8 mouse cellular contexts compared by ENCODE assay signal in the genomic region with DNA sequence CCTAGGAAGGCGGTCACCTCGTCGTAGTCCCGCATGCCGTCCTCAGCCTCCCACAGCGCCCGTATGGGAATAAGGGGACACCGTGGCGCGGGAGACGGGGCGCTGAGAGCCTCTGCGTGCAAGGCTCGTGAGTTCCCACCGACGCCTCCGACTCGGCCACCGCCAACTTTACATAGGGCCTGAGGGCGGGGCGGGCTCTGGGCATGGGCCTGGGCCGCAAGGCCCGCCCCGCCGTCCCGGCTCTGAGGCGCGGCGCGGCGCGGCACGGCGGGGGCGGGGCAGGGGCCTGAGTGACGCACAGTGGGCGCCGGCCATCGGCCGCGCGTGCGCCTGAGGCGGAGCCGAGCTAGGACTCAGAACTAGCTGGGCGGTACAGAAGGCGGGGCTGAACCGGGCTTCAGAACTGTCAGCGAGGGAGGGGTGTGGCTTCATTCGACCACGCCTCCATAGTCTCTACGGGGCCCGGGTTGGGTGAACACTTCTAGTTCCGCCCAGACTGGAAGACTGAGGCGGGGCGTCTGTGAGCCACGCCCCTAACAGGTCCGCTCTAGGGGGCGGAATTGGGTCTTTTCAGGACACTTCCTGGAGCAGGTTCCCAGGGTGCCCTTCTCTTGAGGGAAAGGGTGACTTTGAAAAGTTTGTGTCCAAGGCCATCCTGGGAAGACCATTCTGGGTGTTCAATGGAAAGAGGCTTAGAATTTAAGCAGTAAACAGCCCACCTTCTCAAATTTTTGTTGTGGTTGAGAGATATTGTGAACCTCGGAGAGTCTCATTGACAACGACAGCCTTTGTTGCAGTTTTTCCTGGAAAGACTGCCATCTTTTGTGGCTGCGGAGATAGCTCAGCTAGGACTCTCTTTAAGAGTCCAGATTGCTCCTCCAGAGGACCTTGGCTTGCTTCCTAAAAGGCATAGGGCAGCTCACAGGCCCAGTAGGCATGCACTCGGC. TPM values are rescaled to one million over a fixed set of nuclear protein-coding genes. Genes with fewer than 3 reads are reported as not detected.
DNase-seq lines count a peak whose midpoint lies in the region; ATAC-seq and TF ChIP-seq lines count a peak whose summit lies in the region.

TSS of gene Slc22a5 (minus strand) at position 156 of the 947 bp plus-strand sequence.

- no peaks in the 10 kb centered on the region for H3K27me3 ChIP-seq in ES-Bruce4 (ENCODE audit: control insufficient read depth, insufficient read depth, low read length, poor library complexity, severe bottlenecking)
- no peaks in the 10 kb centered on the region for H3K27me3 ChIP-seq in forebrain, embryonic 13.5 days
- H3K27me3 ChIP-seq in liver, postnatal 0 days (ENCODE audit: insufficient read depth, low read length): no peaks in the 10 kb centered on the region
- H3K27me3 ChIP-seq in neural tube, embryonic 14.5 days (ENCODE audit: control insufficient read depth, insufficient read depth, low read length): no peaks in the 10 kb centered on the region

- H3K9ac ChIP-seq in ES-Bruce4 (ENCODE audit: low read depth, poor library complexity, severe bottlenecking): peak within 1 kb of the TSS; percentile 77
- H3K9ac ChIP-seq in forebrain, embryonic 13.5 days: peak within 1 kb of the TSS; percentile 69
- H3K9ac ChIP-seq in liver, postnatal 0 days (replicated peaks): peak within 1 kb of the TSS; percentile 71
- peak within 1 kb of the TSS; percentile 66 for H3K9ac ChIP-seq in neural tube, embryonic 14.5 days (replicated peaks; ENCODE audit: low read depth, low read length)

- no peak for TF ChIP-seq CTCF in ES-Bruce4 (IDR thresholded peaks at IDR 0.05; ENCODE audit: low read depth, low read length)
- peak; percentile 35 for TF ChIP-seq CTCF in liver, postnatal 0 days (IDR thresholded peaks at IDR 0.05; ENCODE audit: low read depth)

- H3K36me3 ChIP-seq in ES-Bruce4 (ENCODE audit: control insufficient read depth, insufficient read depth, low read length, poor library complexity, severe bottlenecking): no peaks in the 10 kb centered on the region
- no peaks in the 10 kb centered on the region for H3K36me3 ChIP-seq in forebrain, embryonic 13.5 days (ENCODE audit: poor library complexity, severe bottlenecking)
- H3K36me3 ChIP-seq in liver, postnatal 0 days (replicated peaks; ENCODE audit: insufficient read depth, low read length): no peaks in the 10 kb centered on the region
- H3K36me3 ChIP-seq in neural tube, embryonic 14.5 days (ENCODE audit: control insufficient read depth, insufficient read depth, low read length): no peaks in the 10 kb centered on the region

- H3K27ac ChIP-seq in ES-Bruce4 (ENCODE audit: insufficient read depth, low read length): peak within 1 kb of the TSS; percentile 85
- no peak within 1 kb of the TSS for H3K27ac ChIP-seq in forebrain, embryonic 13.5 days
- peak within 1 kb of the TSS; percentile 78 for H3K27ac ChIP-seq in liver, postnatal 0 days (ENCODE audit: low read depth)
- peak within 1 kb of the TSS; percentile 44; the same call in 1 of the 2 replicates for H3K27ac ChIP-seq in neural tube, embryonic 14.5 days (ENCODE audit: low read depth, low read length)

- no peaks in the 10 kb centered on the region for H3K4me1 ChIP-seq in ES-Bruce4 (ENCODE audit: control insufficient read depth, insufficient read depth, low read length)
- H3K4me1 ChIP-seq in forebrain, embryonic 13.5 days: peaks cover 13% of the 10 kb centered on the region
- H3K4me1 ChIP-seq in liver, postnatal 0 days (ENCODE audit: insufficient read depth): peaks cover 26% of the 10 kb centered on the region
- H3K4me1 ChIP-seq in neural tube, embryonic 14.5 days (ENCODE audit: control insufficient read depth, insufficient read depth, low read length): peaks cover 7% of the 10 kb centered on the region

- 3% methylated on average over 62 of the region's 63 CpGs for WGBS in forebrain, embryonic 13.5 days
- WGBS in large intestine, adult 2 months: under 1% methylated on average over 61 of the region's 63 CpGs
- WGBS in liver, postnatal 0 days (ENCODE audit: insufficient replicate concordance): 3% methylated on average over 56 of the region's 63 CpGs
- WGBS in neural tube, embryonic 14.5 days: 4% methylated on average over 61 of the region's 63 CpGs

- intact Hi-C loops in heart, postnatal 10 days (cut with DNase I): no loop called here

- no peak for TF ChIP-seq POLR2A in ES-Bruce4 (IDR thresholded peaks at IDR 0.05; ENCODE audit: insufficient read depth, low read length)

- H3K9me3 ChIP-seq in ES-Bruce4 (replicated peaks; ENCODE audit: control insufficient read depth, insufficient read depth, low read length, poor library complexity, severe bottlenecking): no peaks in the 10 kb centered on the region
- no peaks in the 10 kb centered on the region for H3K9me3 ChIP-seq in forebrain, embryonic 13.5 days (replicated peaks)
- H3K9me3 ChIP-seq in liver, postnatal 0 days (ENCODE audit: low read length): no peaks in the 10 kb centered on the region
- H3K9me3 ChIP-seq in neural tube, embryonic 14.5 days (ENCODE audit: control insufficient read depth, low read length): no peaks in the 10 kb centered on the region

- TF ChIP-seq EP300 in ES-Bruce4 (IDR thresholded peaks at IDR 0.05; ENCODE audit: insufficient read depth, low read depth, low read length): no peak
- no peak for TF ChIP-seq EP300 in liver, postnatal 0 days (IDR thresholded peaks at IDR 0.05; ENCODE audit: low read depth)

- peak; percentile 99 for DNase-seq in heart, postnatal 10 days
- peak; percentile 98 for DNase-seq in large intestine, adult 2 months (ENCODE audit: low read depth, low spot score)
- peak; percentile 100 for DNase-seq in liver, postnatal 0 days
- DNase-seq in testis, postnatal 10 days (ENCODE audit: low spot score): peak; percentile 100

- peak; percentile 95 for ATAC-seq in cerebellum, adult (ENCODE audit: insufficient number of reproducible peaks, low FRiP score, low TSS enrichment)
- peak; percentile 99 for ATAC-seq in forebrain, embryonic 13.5 days
- peak; percentile 98 for ATAC-seq in liver, postnatal 0 days
- peak; percentile 98 for ATAC-seq in neural tube, embryonic 14.5 days (ENCODE audit: low read depth)

- peak within 1 kb of the TSS; percentile 82 for H3K4me3 ChIP-seq in ES-Bruce4 (ENCODE audit: low read depth, low read length)
- peak within 1 kb of the TSS; percentile 54 for H3K4me3 ChIP-seq in forebrain, embryonic 13.5 days
- H3K4me3 ChIP-seq in liver, postnatal 0 days (ENCODE audit: low read depth, low read length): peak within 1 kb of the TSS; percentile 66
- H3K4me3 ChIP-seq in neural tube, embryonic 14.5 days (ENCODE audit: low read depth, low read length): peak within 1 kb of the TSS; percentile 57

- H3K4me2 ChIP-seq in forebrain, embryonic 13.5 days: peak within 1 kb of the TSS; percentile 85
- peak within 1 kb of the TSS; percentile 96 for H3K4me2 ChIP-seq in liver, postnatal 0 days (ENCODE audit: low read depth, low read length)
- H3K4me2 ChIP-seq in neural tube, embryonic 14.5 days (ENCODE audit: low read depth, low read length): peak within 1 kb of the TSS; percentile 81

RNA-seq across cellular contexts. Expression of gene Slc22a5, which starts in this region (rescaled TPM):
- 7.0 and 7.7 TPM in 2 replicates for polyA plus RNA-seq in ES-Bruce4 (2011; ENCODE audit: insufficient read depth, insufficient read length, low read depth, missing spikeins)
- 6.9 and 8.7 TPM in 2 replicates for polyA plus RNA-seq in forebrain, embryonic 13.5 days (2015; fragmentation: Nextera tagmentation; extraction: Ambion mirVana)
- 10 to 100 TPM; 18.3 to 20.9 TPM for total RNA-seq in heart, postnatal 10 days (2021)
- 29.0 and 47.8 TPM in 2 replicates for polyA plus RNA-seq in large intestine, adult 2 months (2012; rRNA removed)
- 6.8 and 7.2 TPM in 2 replicates for polyA plus RNA-seq in liver, postnatal 0 days (2015; fragmentation: Nextera tagmentation; extraction: Ambion mirVana)
- polyA plus RNA-seq in neural tube, embryonic 14.5 days (2014; fragmentation: Nextera tagmentation; extraction: Ambion mirVana): 10.9 and 11.4 TPM in 2 replicates
